Mouse (Mus musculus) small intestine, adult 2 months (tissue): ENCODE measurements at regions not wholly inside any gene's neighbourhood (a gene's known extent, or its start where the extent isn't known, plus 50 kb on each side); places are given as distances from the start of the nearest gene placed in this dataset.

ENCODE experiments used
- H3K27ac ChIP-seq: fragments of 200-500 bp; 2 replicates; pipeline ENCODE4 v1.5.1; 2012; ENCODE audit warnings: low read depth, low read length, control low read depth, inconsistent platforms; ENCODE audit not compliant: insufficient read depth
- H3K27me3 ChIP-seq: fragments of 200-500 bp; 2 replicates; pipeline ENCODE4 v1.6.1; 2012; ENCODE audit warnings: mild to moderate bottlenecking, moderate library complexity, low read length, inconsistent platforms; ENCODE audit not compliant: control insufficient read depth, insufficient read depth
- H3K36me3 ChIP-seq: fragments of 200-500 bp; 2 replicates; pipeline ENCODE4 v1.6.1; 2012; ENCODE audit warnings: mild to moderate bottlenecking, low read length, control low read depth, inconsistent platforms; ENCODE audit not compliant: control insufficient read depth, insufficient read depth
- H3K4me1 ChIP-seq: fragments of 200-500 bp; 2 replicates; pipeline ENCODE4 v1.6.1; 2012; ENCODE audit warnings: low read length, inconsistent platforms, mixed read lengths; ENCODE audit not compliant: control insufficient read depth, insufficient read depth, insufficient read length
- H3K4me3 ChIP-seq: fragments of 200-500 bp; 2 replicates; pipeline ENCODE4 v1.5.1; 2012; ENCODE audit warnings: low read depth, mild to moderate bottlenecking, control low read depth, inconsistent platforms, low read length, moderate library complexity
- CTCF ChIP-seq: fragments of 200-500 bp; IDR thresholded peaks from 2 replicates; pipeline ENCODE4 v1.5.1; 2012; ENCODE audit warnings: low read depth, mild to moderate bottlenecking, control low read depth, inconsistent platforms, low read length, moderate library complexity, mixed read lengths; ENCODE audit not compliant: insufficient replicate concordance, insufficient read length; ENCODE audit errors: extremely low read depth
- POLR2A ChIP-seq: fragments of 200-500 bp; IDR thresholded peaks from 2 replicates; pipeline ENCODE4 v1.6.1; 2012; ENCODE audit warnings: low read depth, mild to moderate bottlenecking, control low read depth, inconsistent platforms, low read length, moderate library complexity
- WGBS: fragments of 180-500 bp; shearing (Covaris S2); methylation state at CpG from one replicate; pipeline ENCODE4 v1.1.7; 2018; 5-methylcytosine and 5-hydroxymethylcytosine counted together

DNA sequence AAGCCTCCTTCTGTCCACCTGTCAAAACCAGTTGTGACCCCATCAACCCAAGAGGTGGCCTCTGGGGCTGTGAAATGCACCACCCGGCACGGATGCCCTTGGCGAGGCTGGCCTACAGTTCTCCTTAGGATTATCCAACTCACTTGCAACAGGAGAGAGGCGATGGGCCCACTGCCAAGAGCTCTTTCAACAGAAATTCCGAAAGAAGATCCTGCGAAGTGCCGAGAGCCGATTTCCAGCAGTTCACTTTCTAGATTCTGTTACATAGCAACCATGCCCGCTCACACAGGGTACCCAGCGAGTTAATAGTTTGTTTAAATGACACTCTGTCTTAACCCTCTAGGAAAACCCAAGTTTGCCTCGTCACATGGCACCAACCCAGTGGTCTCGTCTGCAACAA lies 234.8 kb upstream of the Kazn start:
- Histone ChIP-seq H3K4me3 (no peak overlapping the region), H3K36me3 (no peaks in the 10 kb centered on the region), H3K27ac (no peak overlapping the region), H3K4me1 (no peaks in the 10 kb centered on the region), H3K27me3 (no peaks in the 10 kb centered on the region)
- 78% methylated on average over 12 of the region's 12 CpGs for WGBS
- TF ChIP-seq CTCF: no peak
- TF ChIP-seq POLR2A: no peak

DNA sequence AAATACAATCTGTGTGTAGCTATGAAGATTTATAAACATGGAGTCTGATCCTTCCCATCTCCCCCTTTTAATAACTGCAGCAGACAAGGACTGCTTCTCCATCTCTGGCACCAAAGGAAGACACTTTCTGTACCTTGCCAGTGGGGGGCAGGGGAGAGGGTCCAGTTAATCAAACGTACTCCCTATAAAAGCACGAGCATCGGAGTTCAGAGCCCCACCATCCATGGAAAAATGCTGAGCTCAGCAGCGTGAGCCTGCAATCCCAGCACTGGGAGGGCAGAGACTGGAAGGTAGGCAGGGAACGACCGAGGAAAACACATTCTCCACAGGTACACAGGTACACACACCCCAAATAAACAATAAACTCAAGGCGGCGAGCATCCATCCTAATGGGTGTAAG lies 234.1 kb upstream of the Kazn start:
- no peak overlapping the region for H3K27ac ChIP-seq
- 83% methylated on average over 8 of the region's 8 CpGs for WGBS
- no peak overlapping the region for H3K4me3 ChIP-seq
- TF ChIP-seq POLR2A: no peak
- no peak for TF ChIP-seq CTCF
- no peaks in the 10 kb centered on the region for H3K27me3 ChIP-seq
- H3K36me3 ChIP-seq: no peaks in the 10 kb centered on the region
- H3K4me1 ChIP-seq: no peaks in the 10 kb centered on the region

GRCm38 (mm10) chr4:142472332-142472731 lies 233.1 kb upstream of the Kazn start:
- Histone ChIP-seq H3K4me3 (no peak overlapping the region), H3K36me3 (no peaks in the 10 kb centered on the region), H3K27ac (no peak overlapping the region), H3K4me1 (no peaks in the 10 kb centered on the region), H3K27me3 (no peaks in the 10 kb centered on the region)
- WGBS: 81% methylated on average over 3 of the region's 3 CpGs
- no peak for TF ChIP-seq CTCF
- no peak for TF ChIP-seq POLR2A

DNA sequence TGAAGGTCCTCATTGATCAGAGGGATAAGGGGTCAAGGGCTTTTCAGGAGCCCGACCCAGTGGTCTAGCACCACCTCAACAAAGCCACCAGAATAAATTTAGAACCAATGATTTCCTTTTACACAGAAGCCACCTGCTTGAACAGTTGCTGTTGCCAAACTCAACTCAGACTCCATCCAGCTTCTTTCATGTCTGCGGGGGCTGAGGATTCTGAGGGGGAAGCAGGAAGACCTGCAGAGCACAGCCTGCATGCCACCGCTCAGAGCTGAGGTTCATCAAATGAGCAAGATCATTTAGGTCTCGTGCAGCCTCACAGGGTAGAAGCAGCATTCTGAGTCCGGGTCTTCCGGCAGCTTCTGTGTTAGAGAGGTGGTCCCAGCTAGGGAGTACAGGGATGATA lies 231.6 kb upstream of the Kazn start:
- Histone ChIP-seq H3K4me3 (no peak overlapping the region), H3K27me3 (no peaks in the 10 kb centered on the region), H3K4me1 (no peaks in the 10 kb centered on the region), H3K36me3 (no peaks in the 10 kb centered on the region), H3K27ac (no peak overlapping the region)
- WGBS: 83% methylated on average over 6 of the region's 6 CpGs
- no peak for TF ChIP-seq POLR2A

GRCm38 (mm10) chr4:142467920-142468319 lies 228.7 kb upstream of the Kazn start:
- H3K27me3 ChIP-seq: no peaks in the 10 kb centered on the region
- WGBS: 50% methylated on average over 6 of the region's 6 CpGs
- H3K4me1 ChIP-seq: no peaks in the 10 kb centered on the region
- no peak for TF ChIP-seq POLR2A
- TF ChIP-seq CTCF: no peak
- H3K36me3 ChIP-seq: no peaks in the 10 kb centered on the region
- no peak overlapping the region for H3K27ac ChIP-seq
- H3K4me3 ChIP-seq: no peak overlapping the region

- no peak for TF ChIP-seq POLR2A
- no peak overlapping the region for H3K27ac ChIP-seq
- 71% methylated on average over 4 of the region's 4 CpGs for WGBS
- H3K4me1 ChIP-seq: no peaks in the 10 kb centered on the region
- H3K36me3 ChIP-seq: no peaks in the 10 kb centered on the region
- H3K27me3 ChIP-seq: no peaks in the 10 kb centered on the region
- H3K4me3 ChIP-seq: no peak overlapping the region
These were observed 226.0 kb upstream of the Kazn start for GRCm38 (mm10) chr4:142465226-142465625.

GRCm38 (mm10) chr4:142464066-142464465 lies 224.9 kb upstream of the Kazn start:
- WGBS: 87% methylated on average over 6 of the region's 6 CpGs
- Histone ChIP-seq H3K36me3 (no peaks in the 10 kb centered on the region), H3K4me3 (no peak overlapping the region), H3K27me3 (no peaks in the 10 kb centered on the region), H3K4me1 (no peaks in the 10 kb centered on the region), H3K27ac (no peak overlapping the region)
- TF ChIP-seq POLR2A (no peak), CTCF (no peak)

DNA sequence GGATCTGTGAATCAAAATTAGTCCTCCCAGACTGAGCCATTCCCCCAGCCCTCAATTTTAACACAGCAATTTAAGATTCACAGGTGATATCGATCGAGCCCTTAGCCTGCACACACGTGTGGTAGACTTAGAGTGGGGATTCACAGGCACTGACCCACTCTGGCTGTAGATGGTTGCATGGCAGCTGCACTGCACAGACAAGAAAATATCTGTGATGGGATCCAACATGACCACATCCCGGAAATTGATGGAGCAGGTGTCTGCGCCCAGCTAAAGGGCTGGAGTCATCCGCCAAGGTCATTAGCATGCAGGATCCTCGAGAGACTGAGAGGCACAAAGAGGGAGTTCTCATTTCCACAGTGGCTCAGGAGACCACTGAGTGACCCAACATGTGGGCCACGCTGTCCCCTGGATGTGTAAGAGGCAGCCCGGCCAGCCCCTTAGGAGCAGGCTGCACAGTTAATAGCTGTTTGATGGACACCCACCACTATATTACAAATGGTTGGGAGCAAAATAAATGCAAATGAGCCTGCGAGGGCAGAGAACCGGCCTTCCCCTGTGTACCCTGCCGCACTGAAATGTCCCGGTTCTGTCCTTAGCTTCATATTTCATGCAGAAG lies 221.4 kb upstream of the Kazn start:
- WGBS: 87% methylated on average over 13 of the region's 13 CpGs

More for the DNA sequence above, 221.4 kb upstream of the Kazn start:
- Histone ChIP-seq H3K27me3 (no peaks in the 10 kb centered on the region), H3K27ac (no peak overlapping the region), H3K36me3 (no peaks in the 10 kb centered on the region), H3K4me1 (no peaks in the 10 kb centered on the region), H3K4me3 (no peak overlapping the region)
- TF ChIP-seq POLR2A: no peak
- TF ChIP-seq CTCF: no peak
